Mouse (Mus musculus): Measurements from ENCODE around the gene Aldh16a1.

- TF ChIP-seq POLR2A (IDR thresholded peaks at IDR 0.05; ENCODE audit: control insufficient read depth, extremely low read depth, insufficient read depth, low read length, poor library complexity) (no peak), CTCF (IDR thresholded peaks at IDR 0.05; ENCODE audit: borderline replicate concordance, control insufficient read depth, extremely low read depth, insufficient read depth, low read length, poor library complexity) (no peak)
These were observed 59.0 kb downstream of the Aldh16a1 start for GRCm38 (mm10) chr7:45095367-45095766.
